Mouse (Mus musculus) thymus, postnatal 36 days (tissue): ENCODE data around the gene Ube2q1.

Experiments
- DNase-seq, 2 experiments: peaks; one replicate each; pipeline ENCODE4 v3.0.0; 2022; ENCODE audit warnings: mixed read lengths in 2 of 2

Gene Ube2q1

DNA sequence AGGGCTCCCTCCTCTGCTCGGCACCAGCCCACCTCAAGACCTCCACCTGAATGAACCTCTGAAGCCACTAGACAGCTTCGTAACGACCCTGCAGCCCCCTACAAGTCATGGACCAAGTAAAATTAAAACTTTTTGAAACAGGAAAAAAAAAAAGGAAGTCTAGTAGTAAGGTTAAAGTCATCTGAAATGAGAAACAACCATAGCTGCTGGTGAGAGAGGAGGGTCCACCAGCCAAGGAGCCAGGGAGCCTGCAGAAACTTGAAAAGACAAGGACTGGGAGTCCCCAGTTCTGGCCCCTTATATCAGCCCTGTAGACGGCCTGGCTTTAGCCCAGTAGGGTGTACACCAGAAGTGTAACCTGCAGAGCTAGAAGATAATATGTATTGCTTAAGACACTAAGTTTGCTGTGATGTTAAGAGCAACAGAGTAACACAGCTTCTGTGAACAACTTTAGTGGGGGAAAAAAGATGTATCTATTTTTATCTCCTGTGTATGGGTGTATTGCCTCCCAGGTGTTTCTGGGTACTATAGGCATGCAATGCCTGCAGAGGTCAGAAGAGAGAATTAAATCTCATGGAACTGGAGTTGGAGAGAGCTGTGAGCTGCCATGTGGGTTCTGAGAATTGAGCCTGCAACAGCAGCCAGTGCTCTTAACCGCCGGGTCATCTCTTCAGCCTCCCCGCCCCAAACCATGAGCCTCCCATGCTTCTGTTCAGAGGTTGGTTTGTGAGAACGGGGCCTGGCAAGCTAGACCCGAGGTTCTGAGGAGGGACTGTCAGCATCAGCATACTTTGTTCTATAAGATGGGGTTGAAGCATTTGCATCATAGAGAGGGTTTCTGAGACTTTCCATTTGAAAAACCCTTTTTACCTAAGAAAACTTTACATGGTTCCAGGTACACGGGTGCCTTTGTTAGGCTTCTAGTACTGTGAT lies 48.4 kb downstream of the Ube2q1 start:
- no peak for DNase-seq

- no peak for DNase-seq
Measured at GRCm38 (mm10) chr3:89823594-89823993, 50.2 kb downstream of the Ube2q1 start.

DNA sequence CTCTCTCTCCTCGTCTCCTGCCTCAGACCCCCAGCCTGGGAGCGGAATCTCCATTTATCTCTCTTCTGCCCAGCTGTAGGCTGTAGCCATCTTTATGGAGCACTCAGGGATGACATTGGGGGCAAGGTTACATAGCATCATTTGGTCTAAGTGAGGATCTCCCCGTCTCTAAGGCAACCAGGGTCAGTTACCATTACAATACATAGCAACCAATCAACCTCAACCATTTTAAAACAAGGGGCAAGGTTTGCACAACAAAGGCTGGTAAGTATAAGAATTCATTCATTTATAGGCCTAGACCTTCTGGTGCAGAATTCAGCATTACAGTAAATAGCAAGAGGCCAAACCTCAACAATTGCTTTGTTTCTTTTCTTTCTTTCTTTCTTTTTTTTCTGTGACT lies 52.9 kb downstream of the Ube2q1 start:
- DNase-seq: no peak

- DNase-seq: no peak
Measured at GRCm38 (mm10) chr3:89830815-89831591, 57.6 kb downstream of the Ube2q1 start, which contains the start of gene She. Gene She (plus strand): TSS chr3:89831370.
